Mouse (Mus musculus) ES-E14 (cell line): ENCODE data around the gene Ncf1.

Experiments
- CHD2 ChIP-seq: IDR thresholded peaks from 2 replicates; pipeline ENCODE4 v1.6.1; 2014; ENCODE audit warnings: mild to moderate bottlenecking, low read depth, low read length, inconsistent platforms
- HCFC1 ChIP-seq: IDR thresholded peaks from 2 replicates; pipeline ENCODE4 v1.6.1; 2012; ENCODE audit warnings: low read length, inconsistent platforms, borderline replicate concordance; ENCODE audit not compliant: insufficient read depth
- MAFK ChIP-seq: IDR thresholded peaks from 2 replicates; pipeline ENCODE4 v1.6.1; 2014; ENCODE audit warnings: mild to moderate bottlenecking, low read depth, low read length, inconsistent platforms; ENCODE audit not compliant: insufficient read depth
- ZC3H11A ChIP-seq: IDR thresholded peaks from 2 replicates; pipeline ENCODE4 v1.6.1; 2012; ENCODE audit warnings: low read depth, mild to moderate bottlenecking, inconsistent platforms, low read length, borderline replicate concordance
- ZNF384 ChIP-seq: IDR thresholded peaks from 2 replicates; pipeline ENCODE4 v1.6.1; 2012; ENCODE audit warnings: low read depth, low read length, inconsistent platforms

DNA sequence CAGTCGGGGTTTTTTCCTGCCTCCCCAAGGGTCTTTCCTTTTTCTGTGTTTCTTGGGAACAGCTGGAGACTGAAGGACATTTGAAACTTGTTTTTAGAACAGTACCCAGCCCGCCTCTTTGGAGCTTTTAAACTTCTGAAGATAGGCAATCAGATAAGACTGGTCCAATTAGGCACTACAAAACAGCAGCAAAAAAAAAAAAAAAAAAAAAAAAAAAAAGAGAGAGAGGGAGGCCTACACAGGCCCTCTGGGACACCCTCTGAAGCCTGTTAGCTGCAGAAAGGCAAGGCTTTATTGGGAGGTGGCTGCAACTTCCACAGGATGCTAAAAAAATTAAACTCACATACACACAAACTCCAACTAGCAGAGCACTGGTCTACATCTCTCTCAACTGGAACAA lies 36.5 kb upstream of the Ncf1 start:
- TF ChIP-seq ZC3H11A (no peak), ZNF384 (no peak), MAFK (no peak), HCFC1 (no peak), CHD2 (no peak)
